Mouse (Mus musculus) liver, embryonic 14.5 days (tissue): ENCODE results near the gene Sgms2.

ENCODE experiments used
- CTCF ChIP-seq: IDR thresholded peaks from 2 replicates; pipeline ENCODE4 v1.5.1; 2016; ENCODE audit warnings: antibody characterized with exemption, low read depth, control low read depth
- EP300 ChIP-seq: IDR thresholded peaks from 2 replicates; pipeline ENCODE4 v1.6.1; 2016; ENCODE audit warnings: antibody characterized with exemption, low read depth

DNA sequence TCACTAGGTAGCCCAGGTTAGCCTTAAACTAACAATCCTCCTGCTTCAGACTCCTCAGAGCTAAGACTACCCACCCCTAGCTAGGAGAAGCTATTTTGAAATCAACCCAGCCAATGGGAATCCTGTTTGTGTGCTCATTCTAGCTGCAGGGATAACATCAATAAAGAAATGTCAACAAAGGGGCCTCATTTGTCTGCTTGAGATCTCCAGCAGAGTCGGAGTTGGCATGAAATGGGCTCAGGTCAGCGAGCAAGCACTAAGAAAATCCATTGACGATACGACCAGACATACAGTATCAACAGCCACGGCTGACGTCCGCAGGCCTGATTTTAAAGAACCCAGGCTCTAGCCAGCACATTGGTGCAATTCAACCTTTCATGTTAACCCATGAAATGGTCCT is 164.0 kb downstream of the Sgms2 start:
- no peak for TF ChIP-seq CTCF
- TF ChIP-seq EP300 = no peak
